Mouse (Mus musculus): Measurements from ENCODE around the gene Zdhhc9.

DNA sequence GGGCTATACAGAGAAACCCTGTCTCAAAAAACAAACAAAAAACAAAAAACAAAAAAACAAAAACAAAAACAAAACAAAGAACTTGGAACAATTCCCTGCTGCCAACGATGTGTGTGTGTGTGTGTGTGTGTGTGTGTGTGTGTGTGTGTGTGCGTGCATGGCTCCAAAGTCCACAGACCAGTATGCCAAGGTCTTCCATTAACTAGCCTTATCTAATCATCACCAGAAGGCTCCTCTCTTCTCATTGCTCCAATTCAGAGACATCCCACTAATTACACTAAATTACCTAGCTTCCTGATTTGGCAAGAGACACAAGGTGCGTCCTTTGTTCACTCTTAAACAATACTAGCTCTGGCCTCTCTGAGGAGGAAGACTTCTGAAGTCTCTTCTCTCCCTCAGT lies 8.0 kb downstream of the Zdhhc9 start:
- no peak for TF ChIP-seq CTCF (IDR thresholded peaks at IDR 0.05; ENCODE audit: low read depth)
- TF ChIP-seq EP300 (IDR thresholded peaks at IDR 0.05; ENCODE audit: low read depth), result no peak
